Mouse (Mus musculus): ENCODE measurements around the gene Matn1. TPM values are rescaled to one million over a fixed set of nuclear protein-coding genes. Genes with fewer than 3 reads are reported as not detected.

Gene Matn1
- polyA plus RNA-seq, 1 experiment: not detected

DNA sequence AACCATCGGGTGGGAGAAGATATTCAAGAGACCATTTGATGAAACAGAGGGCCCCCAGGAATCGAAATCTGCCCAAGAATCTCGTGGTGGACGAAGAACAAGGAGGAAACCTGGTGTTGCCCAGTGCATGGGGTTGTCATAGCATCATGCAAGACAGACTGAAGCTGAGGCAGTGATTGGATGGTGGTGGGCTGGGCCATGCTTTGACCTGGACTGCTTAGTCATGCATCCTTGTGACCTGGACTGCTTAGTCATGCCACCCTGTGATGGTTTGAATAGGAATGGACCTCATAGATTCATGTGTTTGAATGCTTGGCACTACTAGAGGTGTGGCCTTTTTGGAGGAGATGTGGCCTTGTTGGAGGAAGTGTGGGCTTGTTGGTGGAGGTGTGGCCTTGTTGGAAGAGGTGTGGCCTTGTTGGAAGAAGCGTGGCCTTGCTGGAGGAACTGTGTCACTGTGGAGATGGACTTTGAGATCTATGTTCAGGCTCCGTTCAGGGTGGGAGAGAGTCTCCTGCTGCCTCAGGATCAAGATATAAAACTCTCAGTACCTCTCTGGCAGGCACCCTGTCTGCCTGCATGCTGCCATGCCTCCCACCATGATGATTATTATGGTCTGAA lies 44.1 kb downstream of the Matn1 start:
- no peak overlapping the region for H3K4me3 ChIP-seq (replicated peaks)
- TF ChIP-seq GATA1 (IDR thresholded peaks at IDR 0.05; ENCODE audit: low read length) (no peak), TAL1 (IDR thresholded peaks at IDR 0.05; ENCODE audit: low read length) (no peak)
- no peaks in the 10 kb centered on the region for H3K36me3 ChIP-seq (ENCODE audit: control insufficient read depth)
- H3K9me3 ChIP-seq (ENCODE audit: control insufficient read depth, low read length): peaks cover 3% of the 10 kb centered on the region; the same call in 1 of the 2 replicates
- H3K4me1 ChIP-seq (ENCODE audit: control insufficient read depth): no peaks in the 10 kb centered on the region
- no peaks in the 10 kb centered on the region for H3K27me3 ChIP-seq (ENCODE audit: control insufficient read depth)

DNA sequence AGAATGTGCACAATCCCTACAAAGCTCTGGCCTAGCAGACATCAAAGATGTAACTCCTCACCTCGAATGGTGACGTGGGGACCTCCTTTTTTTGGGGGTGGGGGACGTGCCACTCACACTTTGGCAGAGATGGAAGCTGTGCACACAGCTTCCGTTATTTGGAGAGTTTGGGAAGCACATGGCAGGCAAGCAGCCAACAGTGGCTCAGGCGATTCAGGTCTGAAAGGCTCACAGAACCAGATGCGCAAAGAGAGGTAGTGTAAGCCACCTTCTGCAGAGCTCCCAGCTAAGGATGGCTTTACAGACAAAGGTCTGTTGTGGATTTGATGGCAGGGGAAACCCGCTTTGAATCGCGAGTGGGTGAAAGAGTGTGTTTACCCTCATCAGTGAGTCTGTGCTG lies 45.0 kb downstream of the Matn1 start:
- TF ChIP-seq TAL1 (IDR thresholded peaks at IDR 0.05; ENCODE audit: low read length) (no peak), GATA1 (IDR thresholded peaks at IDR 0.05; ENCODE audit: low read length) (no peak)
- no peak overlapping the region for H3K4me3 ChIP-seq (replicated peaks)
- no peaks in the 10 kb centered on the region for H3K27me3 ChIP-seq (ENCODE audit: control insufficient read depth)
- peaks cover 3% of the 10 kb centered on the region; the same call in 1 of the 2 replicates for H3K9me3 ChIP-seq (ENCODE audit: control insufficient read depth, low read length)
- no peaks in the 10 kb centered on the region for H3K36me3 ChIP-seq (ENCODE audit: control insufficient read depth)
- H3K4me1 ChIP-seq (ENCODE audit: control insufficient read depth): no peaks in the 10 kb centered on the region

DNA sequence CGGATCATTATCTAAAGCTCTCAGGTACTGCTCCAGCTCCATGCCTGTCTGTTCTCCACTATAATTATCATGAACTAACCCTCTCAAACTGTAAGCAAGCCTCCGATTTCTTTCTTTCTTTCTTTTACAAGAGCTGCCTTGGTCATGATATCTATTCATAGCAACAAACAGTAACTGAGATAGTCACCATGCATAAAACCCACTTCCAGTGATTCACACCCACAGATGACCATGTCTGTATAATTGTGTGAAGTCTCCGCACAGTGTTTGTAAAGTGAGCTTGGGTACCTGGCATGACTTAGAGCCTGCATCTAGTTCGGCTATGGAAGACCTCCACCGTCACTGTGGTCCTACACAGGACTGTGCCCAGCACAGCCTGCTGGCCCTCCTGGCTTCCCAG lies 46.8 kb downstream of the Matn1 start:
- H3K4me1 ChIP-seq (ENCODE audit: control insufficient read depth): no peaks in the 10 kb centered on the region
- H3K27me3 ChIP-seq (ENCODE audit: control insufficient read depth): no peaks in the 10 kb centered on the region; the same call in 1 of the 2 replicates
- peaks cover 18% of the 10 kb centered on the region for H3K9me3 ChIP-seq (ENCODE audit: control insufficient read depth, low read length)
- H3K36me3 ChIP-seq (ENCODE audit: control insufficient read depth): no peaks in the 10 kb centered on the region
- no peak for TF ChIP-seq TAL1 (IDR thresholded peaks at IDR 0.05; ENCODE audit: low read length)
- H3K4me3 ChIP-seq (replicated peaks): no peak overlapping the region

DNA sequence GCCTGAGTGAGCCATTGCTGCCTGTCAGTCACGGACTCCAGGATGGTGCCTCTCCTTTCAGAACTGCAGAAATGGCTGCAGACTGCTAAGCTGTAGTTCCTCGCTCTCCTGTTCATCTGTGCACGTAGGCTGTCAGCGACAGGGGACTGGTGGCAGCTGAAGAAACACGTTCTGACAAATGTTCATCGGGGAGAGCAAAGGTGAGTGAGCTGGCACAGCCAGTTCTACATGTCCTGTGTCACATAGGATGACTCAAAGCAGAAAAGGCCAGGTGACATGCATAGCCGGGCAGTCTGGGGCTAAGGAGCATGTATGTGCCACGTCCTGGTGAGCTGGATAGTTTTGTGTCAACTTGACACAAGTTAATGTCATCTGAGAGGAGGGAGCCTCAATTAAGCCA lies 50.4 kb downstream of the Matn1 start:
- H3K36me3 ChIP-seq (ENCODE audit: control insufficient read depth): no peaks in the 10 kb centered on the region
- no peak overlapping the region for H3K4me3 ChIP-seq (replicated peaks)
- peaks cover 31% of the 10 kb centered on the region for H3K9me3 ChIP-seq (ENCODE audit: control insufficient read depth, low read length)
- no peaks in the 10 kb centered on the region for H3K4me1 ChIP-seq (ENCODE audit: control insufficient read depth)
- H3K27me3 ChIP-seq (ENCODE audit: control insufficient read depth): no peaks in the 10 kb centered on the region; the same call in 1 of the 2 replicates
- TF ChIP-seq GATA1 (IDR thresholded peaks at IDR 0.05; ENCODE audit: low read length) (no peak), TAL1 (IDR thresholded peaks at IDR 0.05; ENCODE audit: low read length) (no peak)

DNA sequence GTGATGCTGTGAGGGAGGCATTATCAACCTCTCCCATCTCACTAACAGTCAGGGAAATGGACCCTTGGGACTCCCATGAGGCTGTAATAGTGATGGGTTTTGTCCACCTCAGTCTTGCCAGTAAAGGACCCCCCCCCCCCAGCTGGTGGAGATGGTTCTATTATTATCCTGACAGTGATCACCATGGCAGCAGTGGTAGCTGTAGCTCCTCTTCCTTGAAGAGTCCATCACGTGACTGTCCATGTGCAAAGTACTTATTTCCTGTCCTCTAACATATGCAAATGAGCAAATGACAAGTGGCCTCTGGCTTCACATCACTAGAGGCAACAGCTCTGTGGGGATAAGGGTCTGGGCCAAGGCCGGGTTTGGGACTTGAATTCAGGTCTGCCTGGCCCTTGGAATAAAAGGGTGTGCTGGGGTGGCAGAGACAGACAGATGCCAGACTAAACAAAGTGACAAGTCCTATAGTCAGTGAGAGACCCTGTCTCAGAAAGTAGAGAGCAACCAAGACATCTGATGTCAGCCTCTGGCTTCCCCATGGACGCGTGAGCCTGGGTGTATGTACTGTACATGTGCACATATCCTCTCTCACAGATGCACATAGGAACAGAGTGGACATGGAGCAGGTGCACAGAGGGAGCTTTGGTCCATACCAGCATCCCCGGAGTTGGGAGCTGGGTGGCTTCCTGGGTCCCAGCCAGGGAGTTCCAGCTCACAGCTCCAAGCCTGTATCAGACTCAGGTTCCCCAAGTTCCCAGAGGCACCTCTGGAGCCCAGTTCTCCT lies 55.8 kb downstream of the Matn1 start:
- Histone ChIP-seq H3K27me3 (ENCODE audit: control insufficient read depth) (no peaks in the 10 kb centered on the region), H3K4me1 (ENCODE audit: control insufficient read depth) (no peaks in the 10 kb centered on the region), H3K36me3 (ENCODE audit: control insufficient read depth) (no peaks in the 10 kb centered on the region), H3K9me3 (ENCODE audit: control insufficient read depth, low read length) (peaks cover 29% of the 10 kb centered on the region), H3K4me3 (replicated peaks) (no peak overlapping the region)
- no peak for TF ChIP-seq GATA1 (IDR thresholded peaks at IDR 0.05; ENCODE audit: low read length)
- TF ChIP-seq TAL1 (IDR thresholded peaks at IDR 0.05; ENCODE audit: low read length): no peak

DNA sequence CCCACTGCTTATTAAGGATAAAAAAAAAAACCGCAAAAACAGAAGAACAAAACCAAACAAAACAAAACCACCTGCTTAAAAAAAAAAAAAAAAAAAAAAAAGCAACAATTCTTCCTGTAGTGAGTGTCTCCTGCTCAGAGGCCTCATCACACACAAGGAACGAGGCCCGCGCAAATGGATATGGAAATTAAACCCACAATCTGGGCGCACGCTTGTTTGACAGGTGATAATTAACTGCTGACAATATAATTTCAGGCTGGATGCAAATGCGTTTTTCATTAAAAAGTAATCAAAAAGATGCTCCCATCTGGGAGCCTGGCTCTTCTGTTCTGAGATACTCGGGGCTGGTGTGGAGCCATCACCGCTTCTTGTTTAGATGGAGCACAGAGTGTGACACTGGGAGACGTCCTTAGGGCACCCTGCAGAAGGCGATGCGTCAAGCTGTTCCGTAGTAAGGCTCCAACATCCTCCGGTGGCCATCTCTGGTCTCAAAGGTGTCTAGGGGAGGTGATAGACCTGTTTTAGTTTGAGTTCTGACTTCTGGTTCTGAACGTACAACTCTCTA lies 56.5 kb downstream of the Matn1 start:
- peaks cover 24% of the 10 kb centered on the region for H3K9me3 ChIP-seq (ENCODE audit: control insufficient read depth, low read length)
- H3K4me3 ChIP-seq (replicated peaks): no peak overlapping the region
- no peaks in the 10 kb centered on the region for H3K36me3 ChIP-seq (ENCODE audit: control insufficient read depth)
- no peaks in the 10 kb centered on the region for H3K4me1 ChIP-seq (ENCODE audit: control insufficient read depth)
- no peaks in the 10 kb centered on the region for H3K27me3 ChIP-seq (ENCODE audit: control insufficient read depth)
- TF ChIP-seq GATA1 (IDR thresholded peaks at IDR 0.05; ENCODE audit: low read length) (no peak), TAL1 (IDR thresholded peaks at IDR 0.05; ENCODE audit: low read length) (no peak)

Other genes starting within 250 kb of the Matn1 start
- gene Sdc3, start 151.8 kb upstream of the Matn1 start, polyA plus RNA-seq (2012): 1.0 and 1.3 TPM in 2 replicates
- 2.6 and 3.3 TPM in 2 replicates for gene Laptm5, start 31.3 kb upstream of the Matn1 start, polyA plus RNA-seq (2012)